Mouse (Mus musculus) kidney, adult 2 months (tissue): Measurements from ENCODE around the gene Mog. TPM values are rescaled to one million over a fixed set of nuclear protein-coding genes. Genes with fewer than 3 reads are reported as not detected.
A peak's percentile ranks its signal among the peaks of the same experiment; 100 is the strongest.

ENCODE experiments used
- DNase-seq: peaks from one replicate; pipeline ENCODE4 v3.0.0; 2021
- H3K27ac ChIP-seq: fragments of 200-500 bp; 2 replicates; pipeline ENCODE4 v1.5.1; 2012; ENCODE audit warnings: low read depth, low read length, control low read depth, inconsistent platforms; ENCODE audit not compliant: insufficient read depth
- H3K27me3 ChIP-seq: fragments of 200-500 bp; replicated peaks from 2 replicates; pipeline ENCODE4 v1.6.1; 2012; ENCODE audit warnings: mild to moderate bottlenecking, moderate library complexity, low read length, inconsistent platforms; ENCODE audit not compliant: control insufficient read depth, insufficient read depth
- H3K36me3 ChIP-seq: fragments of 200-500 bp; 2 replicates; pipeline ENCODE4 v1.6.1; 2012; ENCODE audit warnings: mild to moderate bottlenecking, moderate library complexity, low read length, inconsistent platforms; ENCODE audit not compliant: control insufficient read depth, insufficient read depth
- H3K4me1 ChIP-seq: fragments of 200-500 bp; 2 replicates; pipeline ENCODE4 v1.6.1; 2011; ENCODE audit warnings: low read length; ENCODE audit not compliant: control insufficient read depth, insufficient read depth
- H3K4me3 ChIP-seq: fragments of 200-500 bp; 2 replicates; pipeline ENCODE4 v1.5.1; 2011; ENCODE audit warnings: mild to moderate bottlenecking, low read depth, low read length, control low read depth; ENCODE audit not compliant: insufficient read depth
- CTCF ChIP-seq: fragments of 200-500 bp; conservative IDR thresholded peaks from 2 replicates; pipeline ENCODE4 v1.5.1; 2011; ENCODE audit warnings: low read depth, mild to moderate bottlenecking, control low read depth, low read length, moderate library complexity, mixed read lengths; ENCODE audit not compliant: insufficient read depth, insufficient read length
- POLR2A ChIP-seq: fragments of 200-500 bp; IDR thresholded peaks from one replicate; pipeline ENCODE4 v1.6.1; 2011; ENCODE audit warnings: low read depth, low read length, control low read depth
- WGBS: fragments of 180-500 bp; shearing (Covaris S2); methylation state at CpG from one replicate; pipeline ENCODE4 v1.1.7; 2018; 5-methylcytosine and 5-hydroxymethylcytosine counted together
- polyA plus RNA-seq: library from polyadenylated mRNA; depleted of rRNA; stranded (reverse); fragments of >200 nt; gene quantifications from 2 replicates; pipeline ENCODE4 v1.2.3, GENCODE M21; 2012

Mog gene
- polyA plus RNA-seq, 1 experiment = not detected

DNA sequence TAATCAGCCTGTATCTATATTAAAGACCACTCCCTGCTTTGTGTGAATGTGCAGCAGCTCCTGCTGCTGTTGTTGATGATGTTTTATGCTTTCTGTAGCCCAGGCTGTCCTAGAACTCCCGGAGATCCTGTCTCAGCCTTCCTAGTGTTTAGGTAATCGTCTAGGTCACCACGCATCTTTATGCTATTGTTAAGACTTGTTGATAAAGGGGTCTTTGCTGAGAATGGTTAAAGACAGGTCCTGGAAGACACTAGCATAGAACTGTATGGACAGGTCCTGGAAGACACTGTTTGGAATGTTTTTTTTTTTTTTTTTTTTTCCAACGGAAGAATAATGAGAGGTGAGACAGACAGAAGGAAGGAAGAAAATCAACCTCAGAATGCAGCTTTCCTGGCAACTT, 19.8 kb downstream of the Mog start:
- Histone ChIP-seq H3K36me3 (no peaks in the 10 kb centered on the region), H3K4me1 (peaks cover 4% of the 10 kb centered on the region; the same call in 1 of the 2 replicates), H3K27ac (no peak overlapping the region), H3K4me3 (no peak overlapping the region), H3K27me3 (no peaks in the 10 kb centered on the region)
- TF ChIP-seq POLR2A (no peak), CTCF (no peak)
- DNase-seq = no peak
- 43% methylated on average over 4 of the region's 4 CpGs for WGBS

DNA sequence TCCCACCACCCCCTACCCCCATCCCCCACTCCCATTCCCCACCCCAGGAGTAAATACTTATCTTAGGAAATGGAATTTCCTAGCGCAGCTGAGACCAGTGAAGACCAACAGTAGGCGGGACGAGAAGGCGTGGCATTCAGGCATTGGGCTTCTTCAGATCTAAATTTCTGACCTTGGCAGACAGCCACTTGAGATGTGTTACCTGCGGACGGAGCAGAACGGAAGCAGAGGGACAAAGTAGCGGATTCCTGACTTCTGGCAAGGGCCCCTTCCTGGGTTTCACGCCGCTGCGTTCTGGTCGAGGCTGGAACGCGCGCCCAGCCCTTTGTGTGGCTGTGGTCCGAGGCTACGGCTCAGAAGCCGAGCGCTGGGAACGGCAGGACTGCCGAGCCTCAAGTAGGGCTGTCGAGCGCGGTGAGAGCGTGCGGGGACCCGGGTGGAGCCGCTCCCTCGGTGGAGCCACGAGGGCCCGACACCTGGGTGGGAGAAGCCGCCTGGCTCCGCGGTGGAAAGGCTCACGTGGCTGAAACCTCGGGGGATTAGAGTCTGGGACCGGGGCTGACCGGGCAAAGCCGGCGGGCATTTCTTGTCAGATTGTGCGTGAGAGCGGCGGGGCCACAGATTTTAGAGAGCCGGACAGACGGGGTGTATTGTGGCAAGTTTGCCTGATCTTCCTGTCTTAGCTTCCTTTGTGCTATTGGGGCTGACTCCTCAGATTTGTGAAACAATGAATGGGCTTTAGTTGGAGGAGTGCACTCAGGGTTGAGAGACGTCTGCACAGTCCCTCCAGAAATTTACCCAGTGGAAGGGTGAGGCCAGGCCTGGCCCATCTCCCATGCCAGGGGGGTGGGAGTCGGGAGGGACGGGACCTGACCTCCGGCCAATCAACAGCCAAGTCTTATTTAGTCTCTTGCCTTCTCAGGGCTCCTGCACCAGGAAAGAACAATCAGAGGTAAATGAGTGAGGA, 20.6 kb downstream of the Mog start:
- no peak for TF ChIP-seq POLR2A
- no peak for TF ChIP-seq CTCF
- no peaks in the 10 kb centered on the region for H3K4me1 ChIP-seq
- H3K27me3 ChIP-seq = no peaks in the 10 kb centered on the region
- peak; percentile 81 for DNase-seq
- 1% methylated on average over 49 of the region's 49 CpGs for WGBS
- peak overlapping the region; percentile 61 for H3K4me3 ChIP-seq
- H3K36me3 ChIP-seq = no peaks in the 10 kb centered on the region
- no peak overlapping the region for H3K27ac ChIP-seq

- no peak for DNase-seq
- WGBS = 89% methylated on average over 7 of the region's 7 CpGs
- no peak for TF ChIP-seq POLR2A
- TF ChIP-seq CTCF = no peak
- no peak within 1 kb of the TSS for H3K27ac ChIP-seq
- H3K36me3 ChIP-seq = no peaks in the 10 kb centered on the region
- no peaks in the 10 kb centered on the region; the same call in 1 of the 2 replicates for H3K4me1 ChIP-seq
- no peak within 1 kb of the TSS for H3K4me3 ChIP-seq
- H3K27me3 ChIP-seq = no peaks in the 10 kb centered on the region
These were observed 22.3 kb downstream of the Mog start, which contains the start of gene Zfp57 for GRCm38 (mm10) chr17:37000863-37001262. TSS of gene Zfp57 (plus strand) at chr17:37001163.

DNA sequence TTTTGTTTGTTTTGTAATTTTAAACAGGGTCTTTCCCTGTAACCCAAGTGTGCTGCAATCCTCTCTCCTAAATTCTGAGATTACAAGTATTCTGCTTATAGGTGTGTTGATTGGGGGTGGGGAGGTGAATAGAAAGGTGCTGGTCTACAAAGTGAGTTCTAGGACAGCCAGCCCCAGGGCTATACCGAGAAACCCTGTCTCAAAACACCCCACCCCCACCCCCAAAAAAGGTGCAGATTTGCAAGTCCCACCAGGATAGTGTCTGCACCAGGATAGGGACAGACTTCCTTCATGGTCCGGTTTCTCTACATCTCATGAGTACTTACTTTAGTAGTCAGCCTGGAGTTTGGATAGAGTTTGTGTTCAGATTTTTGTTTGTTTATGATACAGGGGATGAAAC, 24.7 kb downstream of the Mog start:
- DNase-seq = no peak
- Histone ChIP-seq H3K4me3 (no peak overlapping the region), H3K36me3 (no peaks in the 10 kb centered on the region), H3K4me1 (no peaks in the 10 kb centered on the region; the same call in 1 of the 2 replicates), H3K27ac (no peak overlapping the region), H3K27me3 (no peaks in the 10 kb centered on the region)
- TF ChIP-seq POLR2A (no peak), CTCF (no peak)
- 69% methylated on average over 2 of the region's 2 CpGs for WGBS

GRCm38 (mm10) chr17:36997033-36997735, 26.0 kb downstream of the Mog start:
- peak; percentile 77 for DNase-seq

GRCm38 (mm10) chr17:36995448-36995847, 27.8 kb downstream of the Mog start:
- no peak overlapping the region for H3K4me3 ChIP-seq
- H3K27ac ChIP-seq = no peak overlapping the region
- DNase-seq = peak; percentile 26
- WGBS = 70% methylated on average over 3 of the region's 3 CpGs
- H3K27me3 ChIP-seq = no peaks in the 10 kb centered on the region
- no peaks in the 10 kb centered on the region for H3K36me3 ChIP-seq
- H3K4me1 ChIP-seq = no peaks in the 10 kb centered on the region; the same call in 1 of the 2 replicates
- TF ChIP-seq POLR2A (no peak), CTCF (no peak)

More at GRCm38 (mm10) chr17:36997033-36997735, 26.0 kb downstream of the Mog start:
- no peak overlapping the region for H3K27ac ChIP-seq
- H3K36me3 ChIP-seq = no peaks in the 10 kb centered on the region
- H3K4me3 ChIP-seq = no peak overlapping the region
- TF ChIP-seq POLR2A = no peak
- peak; percentile 81 for TF ChIP-seq CTCF
- H3K27me3 ChIP-seq = no peaks in the 10 kb centered on the region
- 16% methylated on average over 7 of the region's 7 CpGs for WGBS
- no peaks in the 10 kb centered on the region; the same call in 1 of the 2 replicates for H3K4me1 ChIP-seq

GRCm38 (mm10) chr17:36994528-36994927, 28.7 kb downstream of the Mog start:
- H3K36me3 ChIP-seq = no peaks in the 10 kb centered on the region

More at GRCm38 (mm10) chr17:36994528-36994927, 28.7 kb downstream of the Mog start:
- DNase-seq = no peak
- H3K27me3 ChIP-seq = no peaks in the 10 kb centered on the region
- H3K4me3 ChIP-seq = no peak overlapping the region
- TF ChIP-seq POLR2A (no peak), CTCF (no peak)
- 94% methylated on average over 2 of the region's 2 CpGs for WGBS
- no peaks in the 10 kb centered on the region; the same call in 1 of the 2 replicates for H3K4me1 ChIP-seq
- H3K27ac ChIP-seq = no peak overlapping the region
